Mouse (Mus musculus) cortical plate, adult 2 months (tissue): ENCODE data around the gene Mgll. TPM values are rescaled to one million over a fixed set of nuclear protein-coding genes. Genes with fewer than 3 reads are reported as not detected.

Source experiments
- H3K27ac ChIP-seq: fragments of 200-500 bp; 2 replicates; pipeline ENCODE4 v1.5.1; 2012; ENCODE audit warnings: low read length, control low read depth, inconsistent platforms; ENCODE audit not compliant: insufficient read depth
- H3K4me1 ChIP-seq: fragments of 200-500 bp; 2 replicates; pipeline ENCODE4 v1.6.1; 2011; ENCODE audit warnings: low read length; ENCODE audit not compliant: control insufficient read depth, insufficient read depth
- H3K4me3 ChIP-seq: fragments of 200-500 bp; 2 replicates; pipeline ENCODE4 v1.5.1; 2011; ENCODE audit warnings: mild to moderate bottlenecking, low read length, control low read depth; ENCODE audit not compliant: insufficient read depth
- CTCF ChIP-seq: fragments of 200-500 bp; IDR thresholded peaks from 2 replicates; pipeline ENCODE4 v1.5.1; 2011; ENCODE audit warnings: mild to moderate bottlenecking, control low read depth, low read length; ENCODE audit not compliant: insufficient read depth; ENCODE audit errors: extremely low read depth
- POLR2A ChIP-seq: fragments of 200-500 bp; IDR thresholded peaks from 2 replicates; pipeline ENCODE4 v1.6.1; 2011; ENCODE audit warnings: mild to moderate bottlenecking, low read length, control low read depth; ENCODE audit not compliant: insufficient read depth; ENCODE audit errors: extremely low read depth
- polyA plus RNA-seq: library from polyadenylated mRNA; depleted of rRNA; stranded (reverse); fragments of >200 nt; gene quantifications from 2 replicates; pipeline ENCODE4 v1.2.3, GENCODE M21; 2012

The Mgll gene
- polyA plus RNA-seq, 1 experiment = 220 TPM

DNA sequence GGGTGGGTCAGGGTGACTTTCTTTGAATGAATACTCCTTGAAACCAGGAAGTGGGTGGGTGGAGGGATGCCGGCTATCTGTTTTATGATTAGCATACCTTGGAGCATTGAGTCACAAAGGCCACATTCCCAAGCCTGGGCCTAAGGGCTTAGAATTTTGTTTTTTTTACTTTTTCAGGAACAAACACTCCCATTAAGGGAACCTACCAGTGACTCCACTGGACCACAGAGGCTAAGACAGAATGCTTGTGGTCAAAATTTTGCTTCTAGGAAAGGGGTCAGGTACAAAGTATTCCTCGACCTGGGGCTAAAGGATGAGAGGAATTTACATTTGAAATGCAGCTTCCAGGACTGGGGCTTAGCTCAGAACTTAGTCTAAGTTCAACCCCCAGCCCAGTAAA, 32.9 kb upstream of the Mgll start:
- H3K4me3 ChIP-seq = no peak overlapping the region
- H3K27ac ChIP-seq = no peak overlapping the region
- no peak for TF ChIP-seq POLR2A
- no peak for TF ChIP-seq CTCF

DNA sequence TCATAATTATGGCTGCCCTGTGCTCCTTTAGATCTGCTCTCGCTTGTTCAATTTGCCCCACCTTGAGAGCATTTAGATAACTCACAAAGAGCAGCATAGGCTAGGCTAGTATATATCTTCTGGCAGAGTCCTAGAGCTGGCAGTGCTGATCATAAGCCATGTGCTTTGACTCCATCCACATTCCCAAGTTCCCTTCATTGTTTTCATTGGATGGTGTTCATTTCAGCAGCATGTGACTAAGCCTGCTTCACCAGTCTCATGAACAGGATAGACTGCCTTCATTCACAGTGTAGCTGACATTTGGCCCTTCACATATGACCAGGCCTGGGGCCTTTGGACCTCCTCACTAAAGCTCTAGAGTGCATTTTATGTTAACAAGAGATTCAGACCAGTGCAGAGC, 21.3 kb upstream of the Mgll start:
- no peak overlapping the region for H3K27ac ChIP-seq
- TF ChIP-seq POLR2A (no peak), CTCF (no peak)
- no peaks in the 10 kb centered on the region for H3K4me1 ChIP-seq
- H3K4me3 ChIP-seq = no peak overlapping the region

More for the DNA sequence above, 32.9 kb upstream of the Mgll start:
- H3K4me1 ChIP-seq = no peaks in the 10 kb centered on the region

DNA sequence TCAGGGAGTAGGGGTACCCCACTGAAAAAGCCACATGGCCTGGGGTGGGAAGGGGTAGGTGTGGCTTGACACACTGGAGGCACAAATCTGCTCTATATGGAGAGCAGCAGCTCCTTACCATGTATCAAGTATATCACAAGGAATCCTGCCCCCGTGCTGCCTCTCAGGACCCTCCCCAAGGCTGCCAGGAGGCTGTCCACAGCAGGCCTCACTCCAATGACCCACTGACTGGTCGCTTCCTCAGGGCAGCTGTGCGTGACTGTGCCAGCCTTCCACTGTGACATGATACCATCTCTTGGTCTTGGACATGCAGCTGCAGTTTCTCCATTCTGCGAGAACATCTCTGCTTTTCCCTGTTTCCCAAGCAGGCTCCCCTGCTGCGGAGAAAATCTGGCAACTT, 20.5 kb upstream of the Mgll start:
- H3K4me1 ChIP-seq = no peaks in the 10 kb centered on the region
- H3K27ac ChIP-seq = no peak overlapping the region
- no peak overlapping the region for H3K4me3 ChIP-seq
- TF ChIP-seq POLR2A (no peak), CTCF (no peak)

DNA sequence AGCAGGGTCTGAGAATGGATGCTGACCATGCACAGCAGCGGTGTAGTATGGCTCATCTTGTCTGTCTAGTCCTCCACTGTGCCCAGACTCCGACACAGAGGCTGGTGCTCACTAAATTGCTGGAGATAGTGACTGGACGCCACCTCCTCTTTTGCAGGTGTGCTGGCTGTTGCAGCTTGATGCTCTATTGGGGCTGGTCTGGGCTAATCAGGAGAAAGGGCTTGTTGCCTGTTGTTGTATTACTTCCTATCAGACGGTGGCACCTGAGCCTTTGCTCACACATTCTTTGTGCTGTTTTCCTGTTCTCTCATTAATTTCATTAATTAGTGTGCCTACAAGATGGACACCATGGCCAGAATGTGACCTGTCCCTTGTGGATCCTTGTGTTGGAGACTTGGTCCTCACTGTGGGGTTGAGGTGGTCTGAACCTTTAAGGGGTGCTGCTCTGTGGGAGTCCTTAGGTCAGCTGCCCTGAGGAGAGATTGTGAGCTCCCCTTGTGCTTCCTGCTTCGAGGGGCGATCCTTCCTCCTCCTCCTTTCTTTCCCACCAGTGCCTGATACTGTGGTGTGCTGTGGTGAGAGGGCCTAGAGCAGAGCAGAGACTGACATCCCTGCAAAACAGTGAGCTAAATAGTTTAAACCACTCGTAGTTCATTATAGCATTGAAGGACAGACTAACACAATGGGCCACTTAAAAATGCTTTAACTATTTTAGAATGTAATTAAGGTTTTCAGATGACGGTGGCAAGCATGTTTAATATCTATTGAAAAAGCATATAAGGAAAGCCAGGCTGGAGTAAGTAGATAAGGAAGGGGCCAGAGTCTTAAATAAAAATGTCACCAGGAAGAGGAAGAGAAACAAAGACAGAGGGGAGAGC, 15.6 kb upstream of the Mgll start:
- Histone ChIP-seq H3K27ac (no peak overlapping the region), H3K4me1 (no peaks in the 10 kb centered on the region), H3K4me3 (no peak overlapping the region)
- TF ChIP-seq POLR2A = no peak
- no peak for TF ChIP-seq CTCF

DNA sequence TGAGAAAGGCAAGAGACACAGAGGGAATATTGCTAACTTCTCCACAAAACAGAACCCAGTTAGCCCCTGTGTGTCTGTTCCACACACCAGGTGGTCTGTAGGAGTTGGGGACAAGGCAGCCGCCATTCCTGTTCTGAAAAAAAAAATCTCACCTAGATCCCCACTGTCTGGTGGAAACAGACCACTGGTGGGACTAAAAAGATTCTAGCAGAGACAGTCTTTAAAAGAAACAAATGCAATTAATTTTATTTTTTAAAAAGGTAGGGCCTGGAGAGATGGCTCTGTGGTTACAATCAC, 15.0 kb upstream of the Mgll start:
- no peak overlapping the region for H3K27ac ChIP-seq

DNA sequence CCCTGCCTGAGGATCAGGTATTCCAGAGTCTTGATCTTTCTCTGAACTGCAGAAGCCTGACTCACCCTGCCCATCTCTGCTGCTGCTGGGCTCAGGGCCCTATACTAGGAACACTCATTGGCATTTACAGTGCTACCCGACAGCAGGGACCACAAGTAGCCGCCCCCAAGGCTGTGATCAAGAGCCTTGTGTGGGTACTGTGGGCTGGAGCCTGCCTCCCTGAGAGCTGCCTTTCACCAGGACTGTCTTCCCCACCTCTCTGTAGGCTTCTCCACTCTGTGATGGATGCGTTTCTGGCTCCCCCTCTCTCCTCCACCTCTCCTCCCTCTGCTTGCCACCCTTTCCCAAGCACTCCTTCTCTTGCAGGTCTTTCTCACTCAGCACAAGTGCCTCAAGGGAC, 12.9 kb upstream of the Mgll start:
- TF ChIP-seq POLR2A (no peak), CTCF (no peak)
- no peak overlapping the region for H3K4me3 ChIP-seq
- no peaks in the 10 kb centered on the region for H3K4me1 ChIP-seq
- no peak overlapping the region for H3K27ac ChIP-seq

More for the DNA sequence above, 15.0 kb upstream of the Mgll start:
- no peak for TF ChIP-seq POLR2A
- no peak for TF ChIP-seq CTCF
- no peaks in the 10 kb centered on the region for H3K4me1 ChIP-seq
- no peak overlapping the region for H3K4me3 ChIP-seq

DNA sequence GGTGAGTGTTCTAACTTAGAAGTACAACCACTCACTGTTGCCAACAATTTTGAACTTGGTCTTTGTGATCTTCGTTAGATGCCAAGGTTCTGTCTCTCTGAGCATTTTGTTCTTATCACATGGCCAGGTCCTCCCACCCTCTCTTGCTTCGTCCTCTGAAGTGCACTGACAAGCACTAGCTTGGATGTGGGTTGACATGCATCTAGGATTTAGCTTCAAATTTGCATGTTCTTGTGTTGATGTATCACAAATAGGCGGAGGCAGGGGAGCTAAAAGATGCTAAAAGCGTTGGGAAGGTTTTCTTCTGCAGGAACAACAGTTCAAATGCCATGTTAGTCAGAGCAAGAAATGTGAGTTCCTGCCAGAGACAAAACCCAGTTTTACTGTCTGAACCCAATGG, 12.1 kb upstream of the Mgll start:
- Histone ChIP-seq H3K27ac (no peak overlapping the region), H3K4me3 (no peak overlapping the region), H3K4me1 (no peaks in the 10 kb centered on the region)
- TF ChIP-seq CTCF = no peak
- no peak for TF ChIP-seq POLR2A

DNA sequence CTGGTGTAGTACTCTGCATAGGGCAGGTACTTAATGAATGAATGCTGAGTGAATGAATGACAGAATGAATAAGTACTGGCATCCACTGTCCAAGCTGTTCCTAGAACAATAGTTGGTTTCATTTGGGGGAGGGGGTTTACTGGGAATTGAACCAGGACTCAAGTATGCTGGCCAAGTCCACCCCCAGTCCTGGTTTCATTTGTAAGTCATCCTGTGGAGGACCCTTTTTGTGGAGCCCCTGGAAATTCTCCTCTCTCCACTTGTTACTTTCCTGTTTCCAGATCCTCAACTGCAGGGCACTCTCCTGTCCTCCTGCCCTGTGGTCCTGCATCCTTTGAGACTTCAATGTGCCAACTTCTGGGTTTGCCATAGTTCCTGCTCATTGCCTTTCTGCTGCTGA, 10.9 kb upstream of the Mgll start:
- Histone ChIP-seq H3K4me1 (no peaks in the 10 kb centered on the region), H3K27ac (no peak overlapping the region), H3K4me3 (no peak overlapping the region)
- TF ChIP-seq POLR2A (no peak), CTCF (no peak)

DNA sequence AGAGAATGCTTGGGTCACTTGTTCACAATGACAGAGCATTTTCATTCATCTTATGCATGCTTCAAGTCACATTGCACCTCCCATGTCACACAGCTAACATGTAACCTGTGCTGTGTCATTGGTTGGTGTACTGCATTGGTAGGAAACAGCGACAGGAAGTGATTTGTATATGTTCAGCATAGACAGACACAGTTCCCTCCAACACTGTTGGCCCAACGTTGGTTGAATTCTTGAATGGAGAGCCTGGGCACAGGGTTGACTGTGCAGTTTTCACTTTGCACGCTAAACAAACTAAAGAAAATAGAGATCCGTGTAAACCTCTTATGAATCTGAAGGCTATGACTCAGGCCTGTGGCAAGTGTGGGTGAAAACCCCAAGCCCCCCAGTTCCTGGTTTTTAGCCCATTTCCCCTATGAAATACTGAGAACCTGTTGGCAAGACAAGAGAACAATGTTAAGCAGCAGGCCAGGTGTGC, 10.0 kb upstream of the Mgll start:
- H3K4me3 ChIP-seq = no peak overlapping the region
- H3K4me1 ChIP-seq = no peaks in the 10 kb centered on the region
- no peak overlapping the region for H3K27ac ChIP-seq
- TF ChIP-seq POLR2A (no peak), CTCF (no peak)

DNA sequence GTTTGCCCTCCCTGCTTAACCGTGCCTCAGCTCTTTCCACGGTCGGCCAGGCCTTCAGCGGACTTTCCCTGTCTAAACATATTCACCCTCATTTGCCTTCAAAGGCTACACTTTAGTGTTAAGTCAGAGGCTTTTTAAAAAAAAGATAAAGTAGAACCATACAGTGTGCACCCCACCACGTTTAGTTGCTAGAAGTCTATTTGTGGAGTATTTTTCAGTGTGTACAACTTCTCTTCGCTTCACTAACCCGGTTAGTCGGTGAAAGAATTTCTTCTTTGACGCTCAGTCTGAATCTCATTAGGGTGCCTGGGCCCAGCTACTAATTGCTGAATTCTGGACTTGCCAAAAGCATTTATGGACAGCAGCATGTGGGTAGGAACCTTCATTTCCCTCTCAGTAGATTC, 8.8 kb upstream of the Mgll start:
- no peak for TF ChIP-seq CTCF
- no peak for TF ChIP-seq POLR2A
- no peaks in the 10 kb centered on the region for H3K4me1 ChIP-seq
- no peak overlapping the region for H3K27ac ChIP-seq

More for the DNA sequence above, 8.8 kb upstream of the Mgll start:
- H3K4me3 ChIP-seq = no peak overlapping the region
